Mouse (Mus musculus): ENCODE measurements around the gene Limch1.

DNA sequence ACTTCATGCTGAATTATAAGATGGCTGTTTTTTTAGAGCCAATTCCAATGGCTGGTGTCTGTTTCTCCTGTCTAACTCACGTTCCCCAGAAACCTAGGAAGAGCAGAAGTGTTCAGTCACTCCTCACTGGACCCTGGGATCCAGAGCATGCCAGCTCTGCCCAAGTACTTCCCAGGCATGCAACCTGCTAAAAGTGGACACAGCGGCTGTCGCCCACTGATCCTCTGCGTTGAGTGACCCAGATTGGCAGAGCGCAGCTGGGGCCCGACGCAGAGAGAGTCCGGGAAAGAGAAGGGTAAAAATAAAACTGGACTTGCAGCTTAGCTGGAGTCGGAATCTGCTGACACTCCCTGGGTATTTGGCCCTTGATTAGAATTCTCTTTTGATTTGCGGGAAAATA is 15.1 kb downstream of the Limch1 start:
- TF ChIP-seq CTCF (IDR thresholded peaks at IDR 0.05; ENCODE audit: borderline replicate concordance, insufficient read depth, low read length) (no peak), POLR2A (IDR thresholded peaks at IDR 0.05; ENCODE audit: low read depth, low read length) (no peak)
